Comparison of ENCODE assay signal across 20 mouse cellular contexts in the genomic region with DNA sequence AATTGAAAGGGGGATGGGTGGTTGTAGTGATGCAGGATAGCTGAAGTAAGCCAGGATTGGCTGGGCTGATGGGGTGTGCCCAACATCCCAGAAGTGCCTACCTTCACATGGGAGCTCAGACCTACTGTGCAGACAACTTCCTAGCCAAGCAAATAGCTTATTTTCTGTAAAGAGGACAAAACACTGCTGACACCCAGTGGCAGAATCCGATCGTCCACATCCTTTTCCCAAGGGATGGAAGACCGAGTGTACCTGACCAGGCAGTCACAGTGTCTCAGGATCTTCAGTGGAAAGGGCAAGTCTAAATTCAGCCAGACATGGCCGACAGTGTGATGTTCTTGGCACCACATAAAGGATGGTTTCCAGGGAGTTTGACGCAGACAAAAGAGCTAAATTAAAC.
DNase-seq lines count a peak whose midpoint lies in the region; TF ChIP-seq lines count a peak whose summit lies in the region.
"Had no signal": no experiment of that assay in that cellular context is flagged by ENCODE, and none has a peak within 500 bp of the region (broad histone marks: within the 10 kb centered on the region; RNA-seq: fewer than 3 reads in every experiment).

No protein-coding gene starts in this region.

- no peak overlapping the region for H3K4me3 ChIP-seq in cortical plate, adult 2 months (ENCODE audit: insufficient read depth, low read length)
- H3K4me3 ChIP-seq: embryonic facial prominence, embryonic 12.5 days; embryonic facial prominence, embryonic 15.5 days; forebrain, embryonic 12.5 days; forebrain, embryonic 15.5 days; gastrocnemius, adult 2 months; hindbrain, embryonic 13.5 days had no signal

- H3K27ac ChIP-seq in cortical plate, adult 2 months (ENCODE audit: insufficient read depth, low read length), result no peak overlapping the region
- H3K27ac ChIP-seq: embryonic facial prominence, embryonic 12.5 days; embryonic facial prominence, embryonic 15.5 days; forebrain, embryonic 12.5 days; forebrain, embryonic 15.5 days; gastrocnemius, adult 2 months; hindbrain, embryonic 13.5 days had no signal

- intact Hi-C loops in left cerebral cortex, postnatal 25 days (cut with DNase I), result loop anchor here (10.0 kb wide), 1 partner anchor 402 kb away; no protein-coding TSS in a partner anchor

- no peak for TF ChIP-seq POLR2A in cortical plate, adult 2 months (IDR thresholded peaks at IDR 0.05; ENCODE audit: extremely low read depth, insufficient read depth, low read length)

- H3K4me1 ChIP-seq in cortical plate, adult 2 months (ENCODE audit: control insufficient read depth, insufficient read depth, low read length), result no peaks in the 10 kb centered on the region
- H3K4me1 ChIP-seq: embryonic facial prominence, embryonic 12.5 days; embryonic facial prominence, embryonic 15.5 days; forebrain, embryonic 12.5 days; forebrain, embryonic 15.5 days; hindbrain, embryonic 13.5 days had no signal

- peak; percentile 4 for DNase-seq in layer of hippocampus, adult 11-12 months (ENCODE audit: low spot score)
- DNase-seq in layer of hippocampus, postnatal 36 days, result no peak
- peak; percentile 8 for DNase-seq in left cerebral cortex, postnatal 25 days (ENCODE audit: low spot score in 2 of 2)
- no peak for DNase-seq in left cerebral cortex, adult 18-20 months (ENCODE audit: low spot score in 2 of 2)
- DNase-seq in brain, adult 2 months (ENCODE audit: low read depth, low spot score), result peak; percentile 48
- no peak for DNase-seq in gastrocnemius, adult 18-20 months (ENCODE audit: low spot score)
- DNase-seq: adrenal gland, adult 8-10 months; adrenal gland, postnatal 25 days; cerebellum, adult 18-20 months; cerebellum, adult 9-10 months; cerebellum, postnatal 14 days; gastrocnemius, adult 2 months; gastrocnemius, postnatal 14 days; heart, adult 11 months had no signal

- 0 out of 2 replicates have a peak, but pooled peaks have one; percentile 31 for TF ChIP-seq CTCF in cortical plate, adult 2 months (IDR thresholded peaks at IDR 0.05; ENCODE audit: extremely low read depth, insufficient read depth, low read length)

Comparison
In these comparisons a context has a peak if more than half of its experiments do, and no peak if none do; other contexts are left out.
1. DNase-seq: peak in layer of hippocampus, adult 11-12 months (single experiment), left cerebral cortex, postnatal 25 days (2 of 2) and brain, adult 2 months (single experiment); none in layer of hippocampus, postnatal 36 days (0 of 2), left cerebral cortex, adult 18-20 months (0 of 2) and gastrocnemius, adult 18-20 months (single experiment).